In the genomic region with DNA sequence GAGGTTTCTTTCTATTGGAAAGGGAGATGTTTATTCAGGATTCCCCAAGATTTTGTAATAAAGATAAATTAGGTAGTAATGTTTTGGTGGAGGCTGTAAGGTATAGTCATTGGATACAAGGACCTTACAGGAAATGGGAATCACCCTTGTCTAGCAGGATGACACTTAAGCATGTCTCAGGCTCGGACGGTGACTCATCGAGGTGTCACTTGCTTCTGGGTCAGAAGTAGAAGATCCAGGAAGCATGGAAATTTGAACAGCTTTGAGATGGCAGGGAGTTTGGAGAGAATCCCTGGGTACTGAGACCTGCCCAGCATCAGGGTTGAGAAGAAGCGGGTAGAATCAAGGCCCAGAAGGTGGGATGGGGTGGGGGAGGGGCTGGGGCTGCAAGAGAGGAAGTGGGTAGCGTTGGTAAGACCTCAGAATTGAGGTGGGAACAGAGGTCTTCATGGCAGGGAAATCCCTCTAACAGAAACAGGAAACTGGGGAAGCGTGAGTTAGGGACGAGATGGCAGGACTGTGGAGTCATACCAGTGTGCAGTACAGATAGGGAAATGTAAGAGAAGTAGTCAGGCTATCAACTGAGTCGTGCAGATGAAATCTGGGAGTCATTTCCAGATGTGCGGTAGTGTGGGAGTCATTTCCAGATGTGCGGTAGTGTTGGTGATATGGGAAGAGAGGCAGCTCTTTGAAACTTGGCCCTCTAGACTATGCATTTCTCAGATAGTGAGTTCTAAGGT, we compare ENCODE assay signal across 13 mouse cellular contexts. TPM values are rescaled to one million over a fixed set of nuclear protein-coding genes. Genes with fewer than 3 reads are reported as not detected.
A peak's percentile ranks its signal among the peaks of the same experiment; 100 is the strongest.
DNase-seq lines count a peak whose midpoint lies in the region; ATAC-seq and TF ChIP-seq lines count a peak whose summit lies in the region.
"Had no signal": no experiment of that assay in that cellular context is flagged by ENCODE, and none has a peak within 500 bp of the region (broad histone marks: within the 10 kb centered on the region; RNA-seq: fewer than 3 reads in every experiment).

No protein-coding gene starts in this region.

- TF ChIP-seq CTCF in lung, postnatal 0 days (IDR thresholded peaks at IDR 0.05), result no peak

- peaks cover 61% of the 10 kb centered on the region for H3K4me1 ChIP-seq in limb, embryonic 14.5 days (ENCODE audit: control insufficient read depth, insufficient read depth, low read length)
- H3K4me1 ChIP-seq in lung, postnatal 0 days (ENCODE audit: insufficient read depth, low read depth, low read length), result peaks cover 20% of the 10 kb centered on the region; the same call in 1 of the 2 replicates
- peaks cover 18% of the 10 kb centered on the region for H3K4me1 ChIP-seq in midbrain, embryonic 16.5 days (ENCODE audit: control insufficient read depth, insufficient read depth, low read length)

- no peak for ATAC-seq in limb, embryonic 14.5 days (ENCODE audit: low FRiP score, low read depth)
- ATAC-seq in lung, postnatal 0 days, result no peak
- no peak for ATAC-seq in midbrain, embryonic 16.5 days
- ATAC-seq: forebrain, embryonic 14.5 days had no signal

- 0 out of 2 replicates have a peak overlapping the region, but pooled peaks have one; percentile 35 for H3K27ac ChIP-seq in limb, embryonic 14.5 days (replicated peaks; ENCODE audit: low read depth, low read length)
- H3K27ac ChIP-seq in lung, postnatal 0 days (ENCODE audit: low read length), result no peak overlapping the region
- no peak overlapping the region for H3K27ac ChIP-seq in midbrain, embryonic 16.5 days (ENCODE audit: low read length)
- H3K27ac ChIP-seq: hindbrain, embryonic 13.5 days had no signal

- WGBS in limb, embryonic 14.5 days, result 48% methylated on average over 10 of the region's 10 CpGs
- 48% methylated on average over 10 of the region's 10 CpGs for WGBS in lung, postnatal 0 days
- 88% methylated on average over 10 of the region's 10 CpGs for WGBS in midbrain, embryonic 16.5 days

- intact Hi-C loops in gastrocnemius, postnatal 14 days (cut with DNase I; ENCODE audit: low total_unique reads), result no loop called here

- DNase-seq in adrenal gland, adult 2 months, result peak; percentile 38
- DNase-seq in adrenal gland, adult 8-10 months, result no peak
- DNase-seq in thymus, postnatal 25 days, result peak; percentile 7
- no peak for DNase-seq in thymus, postnatal 14 days
- DNase-seq in limb, embryonic 14.5 days (ENCODE audit: low spot score), result no peak
- no peak for DNase-seq in lung, postnatal 0 days (ENCODE audit: low spot score)
- no peak for DNase-seq in gastrocnemius, postnatal 14 days
- DNase-seq: kidney, postnatal 25 days had no signal

- H3K36me3 ChIP-seq in limb, embryonic 14.5 days (ENCODE audit: control insufficient read depth, insufficient read depth, low read length), result peaks cover 12% of the 10 kb centered on the region
- H3K36me3 ChIP-seq in lung, postnatal 0 days (ENCODE audit: insufficient read depth, low read length), result no peaks in the 10 kb centered on the region
- no peaks in the 10 kb centered on the region for H3K36me3 ChIP-seq in midbrain, embryonic 16.5 days (ENCODE audit: control insufficient read depth, insufficient read depth, low read length)

- no peaks in the 10 kb centered on the region for H3K9me3 ChIP-seq in limb, embryonic 14.5 days (ENCODE audit: control insufficient read depth, low read length)
- H3K9me3 ChIP-seq in lung, postnatal 0 days (ENCODE audit: low read length), result no peaks in the 10 kb centered on the region
- H3K9me3 ChIP-seq in midbrain, embryonic 16.5 days (replicated peaks; ENCODE audit: control insufficient read depth, low read length, poor library complexity, severe bottlenecking), result no peaks in the 10 kb centered on the region
- H3K9me3 ChIP-seq: hindbrain, embryonic 13.5 days; limb, embryonic 13.5 days had no signal

- no peak for TF ChIP-seq EP300 in lung, postnatal 0 days (IDR thresholded peaks at IDR 0.05)

- H3K9ac ChIP-seq in limb, embryonic 14.5 days (ENCODE audit: low read depth, low read length, severe bottlenecking), result no peak overlapping the region
- H3K9ac ChIP-seq in lung, postnatal 0 days (replicated peaks; ENCODE audit: low read depth), result no peak overlapping the region
- H3K9ac ChIP-seq in midbrain, embryonic 16.5 days (ENCODE audit: low read depth, low read length), result no peak overlapping the region
- H3K9ac ChIP-seq: hindbrain, embryonic 13.5 days; limb, embryonic 13.5 days had no signal

- no peaks in the 10 kb centered on the region for H3K27me3 ChIP-seq in limb, embryonic 14.5 days (ENCODE audit: control insufficient read depth, insufficient read depth, low read length)
- no peaks in the 10 kb centered on the region for H3K27me3 ChIP-seq in lung, postnatal 0 days (replicated peaks; ENCODE audit: insufficient read depth, low read length)
- no peaks in the 10 kb centered on the region for H3K27me3 ChIP-seq in midbrain, embryonic 16.5 days (ENCODE audit: control insufficient read depth, insufficient read depth, low read depth, low read length)
- H3K27me3 ChIP-seq: hindbrain, embryonic 13.5 days; limb, embryonic 13.5 days had no signal

- no peak overlapping the region for H3K4me3 ChIP-seq in limb, embryonic 14.5 days (replicated peaks; ENCODE audit: low read length)
- H3K4me3 ChIP-seq in lung, postnatal 0 days (ENCODE audit: low read depth, low read length), result no peak overlapping the region
- no peak overlapping the region for H3K4me3 ChIP-seq in midbrain, embryonic 16.5 days (ENCODE audit: low read depth, low read length)
- H3K4me3 ChIP-seq: hindbrain, embryonic 13.5 days; limb, embryonic 13.5 days had no signal

- H3K4me2 ChIP-seq in limb, embryonic 14.5 days (replicated peaks; ENCODE audit: low read depth, low read length, severe bottlenecking), result no peak overlapping the region
- H3K4me2 ChIP-seq in lung, postnatal 0 days (replicated peaks; ENCODE audit: low read depth, low read length), result no peak overlapping the region
- no peak overlapping the region for H3K4me2 ChIP-seq in midbrain, embryonic 16.5 days (ENCODE audit: low read length)
- H3K4me2 ChIP-seq: hindbrain, embryonic 13.5 days; limb, embryonic 13.5 days; midbrain, embryonic 11.5 days had no signal

- TF ChIP-seq POLR2A in limb, embryonic 14.5 days (IDR thresholded peaks at IDR 0.05; ENCODE audit: borderline replicate concordance, extremely low read depth, insufficient read depth, insufficient read length), result no peak

RNA-seq across cellular contexts. Expression of a gene that starts 42.3 kb away (rescaled TPM):
- 10 to 100 TPM; 41.3 to 51.4 TPM for total RNA-seq in adrenal gland, adult 2 months (2021)
- polyA plus RNA-seq in adrenal gland, adult 2 months (2012; rRNA removed), result 8.4 and 9.4 TPM in 2 replicates
- total RNA-seq in adrenal gland, adult 8-10 months (2022), result 10 to 100 TPM; 40.3 to 44.5 (median 42.4) TPM
- 141 and 149 TPM in 2 replicates for polyA plus RNA-seq in limb, embryonic 14.5 days (2012; rRNA removed)
- polyA plus RNA-seq in limb, embryonic 14.5 days (2014; fragmentation: Nextera tagmentation; extraction: Ambion mirVana), result 197 and 206 TPM in 2 replicates
- polyA plus RNA-seq in lung, postnatal 0 days (2015; fragmentation: Nextera tagmentation; extraction: Ambion mirVana), result 49.1 and 58.6 TPM in 2 replicates
- polyA plus RNA-seq in midbrain, embryonic 16.5 days (2015; fragmentation: Nextera tagmentation; extraction: Ambion mirVana), result 143 and 155 TPM in 2 replicates
- total RNA-seq in gastrocnemius, postnatal 14 days (2021), result 100 to 1,000 TPM; 101 to 111 TPM

Comparison
In these comparisons a context has a peak if more than half of its experiments do, and no peak if none do; other contexts are left out.
1. DNase-seq: peak in adrenal gland, adult 2 months (single experiment) and thymus, postnatal 25 days (single experiment); none in adrenal gland, adult 8-10 months (single experiment), thymus, postnatal 14 days (single experiment), limb, embryonic 14.5 days (single experiment), lung, postnatal 0 days (single experiment) and gastrocnemius, postnatal 14 days (single experiment).